Mouse (Mus musculus): ENCODE results near the gene Man1a. TPM values are rescaled to one million over a fixed set of nuclear protein-coding genes. Genes with fewer than 3 reads are reported as not detected.

The Man1a gene
- total and polyA plus RNA-seq, 3 experiments, result 5.8 to 7.3 TPM; not detected in 1

GRCm38 (mm10) chr10:54063551-54064260 is 12.7 kb downstream of the Man1a start:
- no peak overlapping the region for H3K4me3 ChIP-seq (ENCODE audit: control insufficient read depth in 1 of 2, insufficient read depth in 1 of 2, low read depth in 2 of 2, low read length in 2 of 2)
- H3K9ac ChIP-seq (ENCODE audit: control insufficient read depth, low read depth, low read length, poor library complexity, severe bottlenecking), result no peak overlapping the region
- no peaks in the 10 kb centered on the region for H3K79me2 ChIP-seq (ENCODE audit: control insufficient read depth, insufficient read depth, low read length, poor library complexity)
- no peaks in the 10 kb centered on the region for H3K27me3 ChIP-seq (ENCODE audit: control insufficient read depth in 1 of 2, insufficient read depth in 2 of 2, low read length in 2 of 2)
- H3K9me3 ChIP-seq (replicated peaks; ENCODE audit: insufficient read depth, low read length), result no peaks in the 10 kb centered on the region
- H3K4me1 ChIP-seq (ENCODE audit: control insufficient read depth in 1 of 2, insufficient read depth in 2 of 2, low read length in 2 of 2), result no peaks in the 10 kb centered on the region
- H3K27ac ChIP-seq (ENCODE audit: control insufficient read depth, low read depth, low read length), result no peak overlapping the region
- no peaks in the 10 kb centered on the region for H3K36me3 ChIP-seq (ENCODE audit: control insufficient read depth in 1 of 2, insufficient read depth in 2 of 2, low read length in 2 of 2)
- no peak for DNase-seq (ENCODE audit: low read depth, low spot score)
- TF ChIP-seq GABPA (IDR thresholded peaks at IDR 0.05; ENCODE audit: low read depth, low read length), result no peak

GRCm38 (mm10) chr10:54062835-54063234 is 13.6 kb downstream of the Man1a start:
- Histone ChIP-seq H3K9ac (ENCODE audit: control insufficient read depth, low read depth, low read length, poor library complexity, severe bottlenecking) (no peak overlapping the region), H3K79me2 (ENCODE audit: control insufficient read depth, insufficient read depth, low read length, poor library complexity) (no peaks in the 10 kb centered on the region), H3K4me1 (ENCODE audit: control insufficient read depth in 1 of 2, insufficient read depth in 2 of 2, low read length in 2 of 2) (no peaks in the 10 kb centered on the region), H3K27me3 (ENCODE audit: control insufficient read depth in 1 of 2, insufficient read depth in 2 of 2, low read length in 2 of 2) (no peaks in the 10 kb centered on the region), H3K36me3 (ENCODE audit: control insufficient read depth in 1 of 2, insufficient read depth in 2 of 2, low read length in 2 of 2) (no peaks in the 10 kb centered on the region), H3K27ac (ENCODE audit: control insufficient read depth, low read depth, low read length) (no peak overlapping the region), H3K9me3 (replicated peaks; ENCODE audit: insufficient read depth, low read length) (no peaks in the 10 kb centered on the region), H3K4me3 (ENCODE audit: control insufficient read depth in 1 of 2, insufficient read depth in 1 of 2, low read depth in 2 of 2, low read length in 2 of 2) (no peak overlapping the region)
- TF ChIP-seq ZC3H11A (IDR thresholded peaks at IDR 0.05; ENCODE audit: low read depth, low read length), result no peak
- no peak for TF ChIP-seq BHLHE40 (IDR thresholded peaks at IDR 0.05; ENCODE audit: borderline replicate concordance, low read depth, low read length)
- no peak for TF ChIP-seq ELF1 (IDR thresholded peaks at IDR 0.05; ENCODE audit: low read depth, low read length)
- no peak for TF ChIP-seq ZNF384 (IDR thresholded peaks at IDR 0.05; ENCODE audit: low read depth, low read length)
- TF ChIP-seq POLR2A (IDR thresholded peaks at IDR 0.05; ENCODE audit: control insufficient read depth in 1 of 2, insufficient read depth in 1 of 2, low read depth in 1 of 2, low read length in 2 of 2, poor library complexity in 1 of 2), result no peak
- no peak for TF ChIP-seq MXI1 (IDR thresholded peaks at IDR 0.05; ENCODE audit: low read depth, low read length)
- no peak for TF ChIP-seq MAFK (IDR thresholded peaks at IDR 0.05; ENCODE audit: borderline replicate concordance, low read depth, low read length)
- TF ChIP-seq TCF12 (IDR thresholded peaks at IDR 0.05; ENCODE audit: low read depth, low read length), result no peak
- no peak for TF ChIP-seq SIN3A (IDR thresholded peaks at IDR 0.05; ENCODE audit: low read length)
- no peak for TF ChIP-seq MYC (IDR thresholded peaks at IDR 0.05; ENCODE audit: low read depth, low read length)
- no peak for TF ChIP-seq SMC3 (IDR thresholded peaks at IDR 0.05; ENCODE audit: low read depth, low read length)
- no peak for TF ChIP-seq RAD21 (IDR thresholded peaks at IDR 0.05; ENCODE audit: low read depth, low read length)
- no peak for TF ChIP-seq MAX (IDR thresholded peaks at IDR 0.05; ENCODE audit: low read length)
- no peak for DNase-seq (ENCODE audit: low read depth, low spot score)

DNA sequence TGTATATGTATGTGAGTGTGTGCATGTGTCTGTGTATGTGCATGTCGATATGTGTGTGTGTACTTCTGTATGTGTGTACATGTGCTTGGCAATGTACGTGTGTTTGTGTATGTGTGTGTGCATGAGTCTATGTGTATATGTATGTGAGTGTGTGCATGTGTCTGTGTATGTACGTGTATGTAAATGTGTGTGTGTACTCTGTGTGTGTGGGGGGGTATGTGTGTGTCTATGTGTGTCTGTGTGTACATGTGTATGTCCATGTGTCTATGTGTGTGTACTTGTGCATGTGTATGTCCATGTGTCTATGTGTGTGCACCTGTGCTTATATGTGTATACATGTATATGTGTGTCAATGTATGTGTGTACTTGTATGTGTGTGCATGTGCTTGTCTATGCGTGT is 15.2 kb downstream of the Man1a start:
- Histone ChIP-seq H3K27me3 (ENCODE audit: control insufficient read depth in 1 of 2, insufficient read depth in 2 of 2, low read length in 2 of 2) (no peaks in the 10 kb centered on the region), H3K9me3 (replicated peaks; ENCODE audit: insufficient read depth, low read length) (no peaks in the 10 kb centered on the region), H3K9ac (ENCODE audit: control insufficient read depth, low read depth, low read length, poor library complexity, severe bottlenecking) (no peak overlapping the region), H3K4me3 (ENCODE audit: control insufficient read depth in 1 of 2, insufficient read depth in 1 of 2, low read depth in 2 of 2, low read length in 2 of 2) (no peak overlapping the region), H3K79me2 (ENCODE audit: control insufficient read depth, insufficient read depth, low read length, poor library complexity) (no peaks in the 10 kb centered on the region), H3K27ac (ENCODE audit: control insufficient read depth, low read depth, low read length) (no peak overlapping the region), H3K4me1 (ENCODE audit: control insufficient read depth in 1 of 2, insufficient read depth in 2 of 2, low read length in 2 of 2) (no peaks in the 10 kb centered on the region), H3K36me3 (ENCODE audit: control insufficient read depth in 1 of 2, insufficient read depth in 2 of 2, low read length in 2 of 2) (no peaks in the 10 kb centered on the region)
- DNase-seq (ENCODE audit: low read depth, low spot score), result no peak
- TF ChIP-seq NELFE (IDR thresholded peaks at IDR 0.05; ENCODE audit: low read depth, low read length), result no peak
- no peak for TF ChIP-seq MEF2A (IDR thresholded peaks at IDR 0.05; ENCODE audit: extremely low read depth, insufficient replicate concordance, low read depth, low read length, poor library complexity, severe bottlenecking)
- no peak for TF ChIP-seq CHD2 (IDR thresholded peaks at IDR 0.05; ENCODE audit: low read length)
- no peak for TF ChIP-seq UBTF (IDR thresholded peaks at IDR 0.05; ENCODE audit: borderline replicate concordance, insufficient read depth, low read depth, low read length)
- TF ChIP-seq NRF1 (IDR thresholded peaks at IDR 0.05; ENCODE audit: insufficient read depth, low read depth, low read length, poor library complexity, severe bottlenecking), result no peak
- no peak for TF ChIP-seq RCOR1 (IDR thresholded peaks at IDR 0.05; ENCODE audit: low read depth, low read length)
- TF ChIP-seq MAZ (IDR thresholded peaks at IDR 0.05; ENCODE audit: low read depth, low read length), result no peak
- no peak for TF ChIP-seq EP300 (IDR thresholded peaks at IDR 0.05; ENCODE audit: low read depth in 1 of 2, low read length in 2 of 2)
- no peak for TF ChIP-seq MYC (IDR thresholded peaks at IDR 0.05; ENCODE audit: low read depth, low read length)
- no peak for TF ChIP-seq E2F4 (IDR thresholded peaks at IDR 0.05; ENCODE audit: borderline replicate concordance, low read depth, low read length)
- TF ChIP-seq ZKSCAN1 (IDR thresholded peaks at IDR 0.05; ENCODE audit: low read depth, low read length), result no peak
- TF ChIP-seq HCFC1 (IDR thresholded peaks at IDR 0.05; ENCODE audit: low read depth, low read length), result no peak

Measured in MEL (cell line).